Mouse (Mus musculus): ENCODE data around the gene Ltb4r1.

Gene Ltb4r1

DNA sequence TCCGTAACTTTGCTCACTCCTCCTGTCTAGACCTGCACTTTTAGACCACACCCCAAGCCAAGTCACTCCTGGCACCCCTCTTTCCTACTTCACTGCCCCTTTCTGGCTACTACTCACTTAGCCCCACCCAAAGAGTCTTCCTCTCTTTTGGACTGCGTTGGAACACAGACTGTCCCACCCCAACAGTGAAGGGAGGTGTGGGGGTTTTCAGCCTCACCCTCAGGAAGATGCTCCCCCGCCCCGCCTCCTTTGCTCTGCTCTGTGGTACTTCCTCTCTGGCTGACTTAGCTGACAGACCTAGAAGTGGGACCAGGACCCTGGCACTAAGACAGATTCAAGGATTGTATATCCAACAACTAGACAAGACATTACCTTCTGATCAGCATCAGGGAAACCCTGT lies at the start of gene Ltb4r1:
Gene Ltb4r1, plus strand, starts transcription at position 267 of the 400 bp plus-strand sequence.
- DNase-seq (ENCODE audit: low read depth, low spot score): no peak

DNA sequence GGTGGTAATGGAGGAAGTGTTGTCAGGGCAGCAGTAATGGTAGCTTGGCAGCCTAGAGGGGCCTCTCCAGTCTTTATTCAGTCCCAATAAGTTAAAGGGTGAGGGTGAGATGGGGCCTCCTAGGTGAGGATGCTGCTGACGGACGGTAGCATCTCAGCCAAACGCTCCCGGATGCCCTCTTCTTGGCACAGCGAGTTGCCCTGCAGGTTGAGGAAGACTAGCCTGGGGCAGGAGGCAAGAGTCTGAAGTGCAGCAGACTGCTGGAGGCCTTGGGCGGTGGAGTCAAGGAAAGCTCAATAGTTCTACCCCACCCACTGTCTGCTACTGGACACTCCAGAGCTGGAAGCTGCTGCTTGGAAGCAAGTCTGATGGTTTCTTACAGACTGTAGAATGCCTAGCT lies 49.5 kb upstream of the Ltb4r1 start:
- no peak for DNase-seq (ENCODE audit: low read depth, low spot score)

DNA sequence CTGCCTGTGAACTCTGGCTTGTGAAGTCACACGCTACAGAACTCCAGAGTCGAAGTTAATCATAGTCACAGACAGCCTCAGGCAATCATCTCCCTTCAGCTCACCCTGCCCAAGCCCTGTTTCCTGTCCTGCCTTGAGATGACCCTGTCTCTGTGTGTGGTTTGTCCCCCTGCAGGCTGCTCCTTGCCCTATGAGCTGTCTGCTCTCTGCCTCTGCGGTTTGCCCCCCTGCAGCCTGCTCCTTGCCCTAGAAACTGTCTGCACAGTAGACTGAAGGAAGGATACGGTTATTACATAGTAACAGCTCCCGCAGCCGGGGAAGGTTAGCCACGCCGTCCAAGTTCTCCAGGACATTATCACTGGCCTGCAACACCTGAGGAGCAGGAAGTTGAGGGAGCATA lies 48.9 kb upstream of the Ltb4r1 start:
- DNase-seq (ENCODE audit: low read depth, low spot score): no peak

DNA sequence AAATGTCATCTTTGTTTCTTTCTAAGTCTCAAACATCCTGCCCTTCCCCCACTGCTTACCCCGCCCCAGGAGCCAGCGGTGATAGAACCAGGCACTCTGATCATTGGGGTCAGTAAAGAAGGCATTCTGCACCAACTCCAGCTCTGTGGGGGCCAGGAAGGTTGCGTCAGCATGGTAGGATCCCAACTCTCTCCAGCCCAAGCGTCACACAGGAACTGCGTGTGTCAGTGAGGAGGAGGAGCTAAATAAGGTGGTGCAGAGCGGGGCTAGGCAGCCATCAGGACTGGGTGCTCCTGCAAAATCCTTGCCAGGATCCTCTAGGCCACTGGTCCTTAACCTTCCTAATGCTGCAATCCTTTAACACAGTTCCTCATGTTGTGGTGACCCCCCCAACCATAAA lies 46.0 kb upstream of the Ltb4r1 start:
- DNase-seq (ENCODE audit: low read depth, low spot score): peak; percentile 25

DNA sequence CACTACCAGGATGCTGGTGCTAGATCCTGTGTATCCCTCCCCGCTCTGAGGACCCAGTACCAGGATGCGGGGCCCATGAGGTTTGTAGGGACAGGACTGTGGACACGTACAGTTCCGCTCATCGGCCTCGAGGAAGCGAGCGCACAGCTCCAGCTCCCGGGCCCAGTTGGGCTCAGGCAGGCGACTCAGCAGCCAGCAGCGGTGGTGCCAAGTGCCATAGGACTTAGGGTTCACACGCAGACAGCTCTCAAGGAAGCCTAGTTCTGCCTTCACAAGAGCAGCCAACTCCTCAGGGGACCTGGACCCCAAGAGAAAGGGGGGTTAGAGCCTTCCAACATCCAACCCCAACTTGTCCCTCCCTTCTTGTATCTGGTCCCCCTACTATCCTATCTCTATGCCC lies 45.1 kb upstream of the Ltb4r1 start:
- no peak for DNase-seq (ENCODE audit: low read depth, low spot score)

DNA sequence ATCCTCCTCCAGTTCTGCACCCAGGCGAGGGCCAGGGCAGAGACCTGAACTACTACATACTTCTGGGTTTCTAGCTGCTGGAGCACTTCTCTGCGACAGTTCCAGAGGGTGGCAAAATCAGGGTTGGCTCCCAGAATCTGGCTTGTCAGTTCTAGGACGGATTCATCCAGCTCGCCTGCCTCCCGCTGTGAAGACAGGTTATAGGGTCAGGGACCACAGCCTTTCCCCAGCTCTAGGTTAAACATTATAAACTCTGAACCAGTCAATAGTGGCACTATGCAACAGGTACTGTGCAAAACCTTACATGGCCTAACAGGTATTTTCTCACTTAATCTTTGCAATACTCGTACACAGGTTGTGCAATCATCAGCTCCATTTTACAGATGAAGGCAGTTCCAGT lies 44.7 kb upstream of the Ltb4r1 start:
- DNase-seq (ENCODE audit: low read depth, low spot score): no peak

DNA sequence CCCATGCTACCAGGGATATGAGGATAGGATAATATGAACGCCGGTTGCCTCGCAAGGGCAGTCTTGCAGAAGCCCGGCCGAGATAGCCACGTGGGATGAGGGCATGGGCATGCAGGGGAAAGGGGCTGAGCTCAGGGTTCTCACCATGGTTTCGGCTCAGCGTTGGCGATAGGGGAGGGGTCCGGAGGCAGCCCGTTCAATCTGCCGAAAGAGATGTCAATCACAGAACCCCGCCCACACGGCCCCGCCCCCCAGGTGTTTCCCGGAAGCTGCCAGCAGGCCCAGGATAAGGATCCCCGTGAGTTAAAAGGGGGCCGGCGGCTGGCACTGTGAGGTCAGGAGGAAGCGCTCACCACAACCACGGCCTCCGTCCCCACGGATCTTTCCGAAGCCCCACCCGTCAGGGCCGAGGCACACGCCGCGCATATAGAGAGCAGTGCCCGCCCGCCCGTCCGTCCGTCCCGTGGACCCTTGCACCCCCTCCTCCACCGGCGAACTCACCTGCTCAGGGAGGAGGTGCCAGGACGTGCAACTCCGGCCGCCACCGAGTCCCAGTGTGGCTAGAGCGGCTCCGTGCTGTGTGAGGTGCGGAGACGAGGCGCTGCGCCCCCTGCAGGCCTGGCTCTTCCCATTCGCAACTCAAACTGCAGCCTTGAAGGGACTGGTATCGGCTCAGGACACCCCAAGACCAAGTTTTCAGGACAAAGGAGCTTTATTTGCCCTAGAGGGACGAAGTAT lies 43.9 kb upstream of the Ltb4r1 start, which contains the start of gene Rabggta:
Gene Rabggta, minus strand, starts transcription at position 564 of the 738 bp plus-strand sequence.
- peak; percentile 98 for DNase-seq (ENCODE audit: low read depth, low spot score)

DNA sequence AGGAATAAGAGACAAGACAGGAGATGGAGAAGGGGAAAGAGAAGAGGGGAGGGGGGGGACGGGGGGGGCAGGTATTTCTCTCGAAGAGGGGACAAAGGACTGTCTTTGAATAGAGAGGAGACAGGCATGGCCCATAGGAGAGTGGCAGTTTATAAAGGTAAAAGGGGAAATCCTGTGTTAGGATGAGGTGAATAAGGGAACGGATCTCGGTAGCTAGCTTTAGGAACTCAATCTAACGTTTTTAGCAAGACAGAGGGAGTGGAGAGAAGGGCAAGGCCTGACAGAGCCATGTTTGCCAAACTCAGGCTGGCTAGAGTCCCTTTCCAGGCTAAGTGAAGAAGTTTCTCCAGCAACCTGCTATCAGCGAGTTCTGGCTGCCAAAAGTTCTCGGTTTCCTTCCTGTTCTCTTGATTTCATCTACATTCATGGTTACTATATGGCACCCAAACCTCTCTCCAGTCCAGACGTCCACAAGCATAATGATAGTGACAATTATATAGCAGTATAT lies 43.3 kb upstream of the Ltb4r1 start:
- DNase-seq (ENCODE audit: low read depth, low spot score): no peak

DNA sequence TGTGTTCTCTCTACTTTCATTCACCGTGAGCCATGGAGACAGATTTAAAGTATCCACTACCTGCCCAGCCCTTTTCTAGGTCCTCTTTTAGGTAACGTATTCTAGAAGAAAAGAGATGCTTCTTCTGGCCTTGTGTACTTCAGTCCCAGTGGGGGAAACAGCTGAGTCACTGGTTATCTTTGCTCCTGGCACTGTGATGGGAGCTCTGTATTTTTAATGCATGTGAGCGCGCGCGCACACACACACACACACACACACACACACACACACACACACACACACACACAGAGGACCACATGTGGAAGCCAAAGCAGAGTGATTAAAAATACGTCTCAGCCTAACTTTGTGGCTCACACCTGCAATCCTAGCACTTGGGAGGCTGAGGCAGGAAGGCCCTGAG lies 42.3 kb upstream of the Ltb4r1 start:
- no peak for DNase-seq (ENCODE audit: low read depth, low spot score)

DNA sequence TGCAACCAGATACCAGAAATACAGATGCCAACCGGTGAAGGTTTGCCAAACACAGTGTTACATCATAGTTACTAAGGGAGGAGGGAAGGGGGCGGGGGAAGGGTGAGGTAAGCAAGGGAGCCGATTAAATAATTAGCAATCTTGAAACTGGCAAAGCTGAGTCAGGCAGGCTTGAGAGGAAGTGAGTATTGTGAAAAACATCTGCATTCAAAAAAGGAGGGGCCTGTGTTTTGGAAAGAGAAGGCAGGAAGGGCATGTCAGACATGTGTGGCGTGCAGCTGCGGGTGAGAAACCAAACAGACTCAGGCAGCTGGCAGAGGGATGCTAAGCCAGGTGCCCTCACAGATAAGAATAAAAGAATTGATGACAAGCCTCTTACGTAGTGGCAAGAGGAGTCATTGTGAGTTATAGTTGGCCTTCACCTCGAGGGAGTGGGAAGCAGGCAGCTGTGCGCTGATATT lies 41.3 kb upstream of the Ltb4r1 start:
- no peak for DNase-seq (ENCODE audit: low read depth, low spot score)

DNA sequence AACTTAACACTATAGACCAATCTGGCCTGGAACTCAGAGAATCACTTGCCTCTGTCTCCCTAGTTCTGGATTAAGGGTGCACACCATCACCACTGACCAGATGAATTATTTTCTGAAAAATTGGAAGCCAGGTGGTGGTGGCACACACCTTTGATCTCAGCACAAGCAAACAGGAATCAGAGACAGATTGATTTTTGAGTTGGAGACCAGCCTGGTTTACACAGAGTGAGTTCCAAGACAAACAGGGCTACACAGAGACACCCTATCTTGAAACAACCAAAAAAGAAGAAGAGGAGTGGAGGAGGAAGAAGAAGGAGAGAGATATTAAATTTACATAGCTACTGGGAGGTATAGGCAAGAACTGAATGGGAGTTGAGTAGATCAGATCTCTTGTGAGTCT lies 39.5 kb upstream of the Ltb4r1 start:
- no peak for DNase-seq (ENCODE audit: low read depth, low spot score)

DNA sequence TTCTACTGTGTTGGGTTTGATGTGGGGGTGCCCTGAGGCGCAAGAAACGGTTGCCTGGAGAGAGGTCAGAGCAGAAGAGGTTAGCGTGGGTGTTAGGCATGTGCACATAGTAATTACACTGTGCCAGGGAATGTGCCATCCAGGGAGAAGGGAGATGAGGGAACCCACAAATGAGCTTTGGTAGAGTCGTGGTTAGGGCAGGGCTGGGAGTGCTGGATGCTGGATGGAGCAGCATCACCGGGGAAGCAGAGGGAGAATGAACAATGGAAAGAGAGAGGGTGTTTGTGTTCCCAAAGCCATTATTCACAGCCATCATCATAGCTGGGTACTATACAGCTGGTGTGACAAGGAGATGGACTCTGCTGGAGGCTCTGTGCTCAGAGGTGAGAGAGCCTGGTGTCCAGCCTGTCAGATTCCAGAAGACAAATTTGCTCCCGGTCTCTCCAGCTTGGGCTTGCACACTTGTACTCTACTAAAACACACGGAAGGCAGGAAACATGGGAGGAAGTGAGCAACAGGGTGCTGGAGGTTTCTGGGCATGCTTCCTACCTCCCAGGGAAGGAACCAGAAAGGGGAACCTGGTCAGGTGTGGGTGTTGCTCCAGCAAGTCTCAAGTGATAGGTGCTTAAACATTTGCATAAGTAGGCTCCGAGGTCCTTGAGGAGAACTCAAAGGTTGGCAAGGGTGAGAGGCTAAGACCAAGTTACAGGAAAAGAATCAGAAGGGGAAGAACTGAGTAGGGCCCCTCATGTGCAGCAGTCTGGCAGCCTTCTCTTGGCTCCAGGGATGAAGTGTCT lies 37.7 kb upstream of the Ltb4r1 start:
- DNase-seq (ENCODE audit: low read depth, low spot score): no peak

DNA sequence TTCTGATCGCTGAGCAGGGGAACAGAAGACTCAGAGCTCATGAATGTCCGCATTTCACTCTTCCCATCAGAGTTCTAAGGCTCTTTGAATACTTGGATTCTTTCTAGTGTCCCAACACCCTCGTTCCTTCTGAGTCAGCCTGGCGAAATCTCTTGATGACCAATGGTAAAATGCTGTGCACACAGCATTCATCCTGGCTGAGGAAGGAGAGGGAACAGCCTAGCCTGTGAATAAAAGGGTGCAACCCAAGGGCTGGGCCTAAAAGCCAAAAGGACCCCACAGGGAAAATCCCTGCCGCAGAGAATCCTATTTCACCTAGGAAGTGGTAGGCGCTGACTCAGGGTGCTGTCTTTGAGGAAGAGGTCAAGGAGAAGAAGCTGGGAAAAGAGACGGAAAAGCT lies 35.6 kb upstream of the Ltb4r1 start:
- no peak for DNase-seq (ENCODE audit: low read depth, low spot score)

DNA sequence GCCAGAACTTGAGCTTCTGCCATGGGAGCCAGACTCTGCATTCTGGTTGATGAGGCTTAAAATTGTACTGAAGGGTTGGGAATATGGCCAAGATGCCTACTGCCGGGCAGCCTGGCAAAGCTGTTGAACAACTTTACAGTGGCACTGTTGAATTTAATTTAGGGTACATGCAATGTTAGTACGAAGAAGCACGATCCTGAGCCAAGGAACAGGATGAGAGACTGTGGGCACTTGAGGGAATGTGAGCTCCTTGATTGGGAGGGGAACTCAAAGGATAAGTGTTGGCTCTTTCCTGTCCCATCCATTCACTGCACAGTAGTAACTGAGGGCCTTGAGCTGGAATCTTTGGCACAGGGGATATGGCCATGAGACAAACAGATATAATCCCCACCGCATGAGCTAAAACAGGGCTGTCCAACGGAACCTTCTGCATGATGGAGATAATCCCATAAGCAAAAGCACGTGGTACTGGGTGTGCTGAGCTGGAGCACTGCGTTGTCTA lies 35.2 kb upstream of the Ltb4r1 start:
- peak; percentile 71 for DNase-seq (ENCODE audit: low read depth, low spot score)

DNA sequence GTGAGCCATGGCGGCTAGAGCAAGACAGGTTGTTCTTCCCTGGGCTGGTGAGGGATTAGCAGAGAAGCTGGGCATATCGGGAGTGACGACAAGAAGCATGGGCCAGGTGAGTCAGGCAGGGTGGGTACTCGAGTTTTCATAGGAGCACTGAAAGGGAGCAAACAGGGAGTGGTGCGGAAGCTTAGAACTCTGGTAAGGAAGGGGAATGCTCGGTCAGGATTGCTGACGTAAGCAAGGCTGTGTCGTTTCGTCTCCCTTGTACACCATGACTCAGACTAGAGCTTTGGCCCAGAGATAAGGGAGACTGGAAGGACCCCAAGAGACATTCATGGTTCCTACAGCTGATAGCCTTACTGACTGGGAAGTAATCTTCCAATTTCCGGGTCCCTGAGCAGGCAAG lies 31.9 kb upstream of the Ltb4r1 start:
- DNase-seq (ENCODE audit: low read depth, low spot score): no peak

DNA sequence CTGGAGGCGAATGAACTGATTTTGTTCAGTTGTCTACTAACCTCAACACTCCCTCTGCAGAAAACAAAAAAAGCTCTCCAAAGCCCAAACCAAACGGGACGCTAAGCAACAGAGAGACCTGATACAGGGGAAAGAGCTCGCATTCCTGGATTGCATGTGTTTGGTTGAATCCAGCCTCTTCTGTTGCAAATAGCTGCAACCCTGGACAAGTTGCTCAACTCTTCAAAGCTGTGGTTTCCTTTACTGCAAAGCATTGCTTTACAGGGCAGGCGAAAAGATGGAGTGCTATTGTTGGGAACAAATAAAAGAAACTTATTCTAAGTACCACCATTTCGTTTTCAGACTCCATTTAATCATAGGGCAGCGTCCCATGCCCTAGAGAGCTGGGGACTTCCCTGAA lies 30.9 kb upstream of the Ltb4r1 start:
- DNase-seq (ENCODE audit: low read depth, low spot score): no peak

DNA sequence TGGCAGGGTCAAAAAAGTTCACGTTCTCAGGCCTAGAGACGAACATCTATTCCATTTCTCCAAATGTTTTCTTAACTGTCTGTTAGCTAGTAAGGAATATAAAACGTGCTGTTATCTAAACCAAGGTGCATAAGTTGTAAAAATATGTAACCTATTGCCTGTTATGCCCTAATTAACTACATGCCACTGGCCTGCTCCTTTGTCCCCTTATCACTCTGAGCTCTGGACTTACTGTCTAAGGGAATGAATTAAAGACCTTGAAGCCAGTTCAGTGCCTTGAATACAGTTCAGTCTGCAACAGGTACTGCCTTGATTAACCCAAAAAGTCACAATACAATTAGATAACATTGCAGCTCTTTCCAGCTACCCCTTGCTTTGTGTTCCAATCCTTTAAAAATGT lies 30.4 kb upstream of the Ltb4r1 start:
- no peak for DNase-seq (ENCODE audit: low read depth, low spot score)

DNA sequence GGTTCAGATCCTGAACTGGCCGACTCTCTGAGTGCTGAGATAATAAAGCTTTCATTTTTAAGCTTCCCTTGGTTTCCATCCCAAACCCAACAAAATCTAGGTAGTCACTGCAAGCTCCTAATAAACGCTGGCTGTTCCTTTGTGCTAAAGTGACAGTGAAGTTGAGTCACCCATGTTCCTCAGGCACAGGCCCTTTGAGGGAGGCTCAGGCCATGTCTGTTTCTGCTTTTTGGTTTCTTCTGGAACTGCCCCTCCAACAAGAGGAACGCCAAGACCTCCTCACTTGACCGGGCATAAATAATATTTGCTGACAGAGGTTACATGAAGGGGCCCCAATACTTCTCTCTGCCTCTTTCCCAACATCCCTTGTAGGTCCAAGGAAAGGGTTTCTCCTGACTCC lies 30.0 kb upstream of the Ltb4r1 start:
- DNase-seq (ENCODE audit: low read depth, low spot score): no peak

DNA sequence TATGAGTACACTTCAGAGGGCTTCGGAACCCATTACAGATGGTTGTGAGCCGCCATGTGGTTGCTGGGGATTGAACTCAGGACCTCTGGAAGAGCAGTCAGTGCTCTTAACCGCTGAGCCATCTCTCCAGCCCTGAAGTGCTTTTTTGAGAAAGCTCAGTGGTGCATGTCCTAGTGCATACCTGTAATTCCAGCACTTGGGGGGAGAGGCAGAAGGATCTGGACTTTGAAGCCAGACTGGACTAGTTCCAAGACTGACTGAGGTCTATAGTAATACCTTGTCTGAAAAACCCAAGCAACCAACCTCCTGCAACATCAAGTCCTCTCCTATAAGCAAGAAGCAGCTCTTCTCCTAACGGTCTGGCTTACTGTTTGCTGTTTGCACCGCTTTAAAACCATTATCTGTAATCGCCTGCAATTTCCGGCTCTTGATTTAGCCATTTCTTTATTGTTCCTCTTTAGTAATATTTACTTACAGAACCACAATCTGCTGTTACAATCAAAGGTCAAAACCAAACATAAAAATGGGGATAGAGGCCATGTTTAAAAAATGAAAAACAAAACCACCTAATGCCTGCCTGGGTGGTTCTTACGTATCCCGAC lies 28.6 kb upstream of the Ltb4r1 start:
- DNase-seq (ENCODE audit: low read depth, low spot score): no peak

DNA sequence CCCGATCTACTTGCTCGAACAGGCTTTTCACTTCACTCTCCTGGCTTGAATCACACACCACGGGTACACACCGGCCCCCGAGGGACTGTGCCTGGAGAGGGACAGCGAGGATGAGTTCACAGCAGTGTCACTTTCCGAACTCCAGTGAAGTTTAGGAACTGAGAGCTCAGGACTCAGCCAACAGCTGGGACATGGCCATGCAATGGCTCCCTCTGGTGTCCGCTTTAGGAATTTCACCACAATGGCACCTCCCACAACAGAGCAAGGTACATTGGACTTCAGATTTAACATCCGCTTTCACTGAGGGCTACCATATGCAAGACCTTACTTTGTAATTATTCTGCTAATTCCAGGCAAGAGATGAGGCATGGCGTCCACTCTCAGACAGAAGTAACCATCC lies 22.1 kb upstream of the Ltb4r1 start:
- peak; percentile 89 for DNase-seq (ENCODE audit: low read depth, low spot score)

DNA sequence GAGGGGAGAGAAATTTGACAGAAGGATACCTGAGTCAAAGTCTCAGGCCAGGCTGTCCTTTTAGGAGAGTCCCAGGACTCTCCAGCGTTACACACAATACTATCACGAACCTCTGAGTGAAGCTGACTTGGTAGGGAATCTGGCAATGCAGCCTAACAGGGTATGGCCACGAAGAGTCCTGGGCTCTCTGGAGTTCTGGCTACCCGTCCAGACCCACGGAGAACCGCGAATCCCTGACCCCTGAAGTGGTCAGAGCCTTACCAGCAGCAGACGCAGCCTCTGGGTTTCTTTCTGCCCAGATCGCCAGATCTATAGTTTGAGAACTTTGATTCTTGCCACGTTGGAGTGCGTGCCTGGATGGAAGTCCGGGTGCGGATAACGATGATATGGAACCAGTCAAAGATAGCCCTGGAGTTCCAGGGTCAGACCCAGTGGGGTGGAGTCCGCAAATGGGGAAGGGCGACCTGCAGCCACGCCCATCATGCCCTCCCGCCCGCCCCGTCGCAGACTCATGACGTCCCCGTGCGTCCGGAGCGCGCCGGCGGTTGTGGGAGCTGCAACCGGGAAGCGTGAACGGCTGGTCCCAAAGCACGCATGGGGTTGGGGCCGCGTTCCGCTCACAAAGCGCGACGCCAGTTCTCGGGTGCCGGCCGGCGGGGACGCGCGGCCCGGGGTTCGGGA lies 20.4 kb upstream of the Ltb4r1 start, which contains the start of the genes Dhrs1 and Nop9:
Gene Dhrs1, minus strand, starts transcription at position 511 of the 681 bp plus-strand sequence.
Gene Nop9, plus strand, starts transcription at position 514 of the 681 bp plus-strand sequence.
- peak; percentile 92 for DNase-seq (ENCODE audit: low read depth, low spot score)
